Mouse (Mus musculus): Measurements from ENCODE around the gene Celsr1. TPM values are rescaled to one million over a fixed set of nuclear protein-coding genes. Genes with fewer than 3 reads are reported as not detected.
"Not testable (repeated sequence)": the region's sequence is repeated elsewhere in the genome, so short reads cannot be mapped to it uniquely, and the experiment has no call there.

The Celsr1 gene
- total and polyA plus RNA-seq, 3 experiments = not detected

DNA sequence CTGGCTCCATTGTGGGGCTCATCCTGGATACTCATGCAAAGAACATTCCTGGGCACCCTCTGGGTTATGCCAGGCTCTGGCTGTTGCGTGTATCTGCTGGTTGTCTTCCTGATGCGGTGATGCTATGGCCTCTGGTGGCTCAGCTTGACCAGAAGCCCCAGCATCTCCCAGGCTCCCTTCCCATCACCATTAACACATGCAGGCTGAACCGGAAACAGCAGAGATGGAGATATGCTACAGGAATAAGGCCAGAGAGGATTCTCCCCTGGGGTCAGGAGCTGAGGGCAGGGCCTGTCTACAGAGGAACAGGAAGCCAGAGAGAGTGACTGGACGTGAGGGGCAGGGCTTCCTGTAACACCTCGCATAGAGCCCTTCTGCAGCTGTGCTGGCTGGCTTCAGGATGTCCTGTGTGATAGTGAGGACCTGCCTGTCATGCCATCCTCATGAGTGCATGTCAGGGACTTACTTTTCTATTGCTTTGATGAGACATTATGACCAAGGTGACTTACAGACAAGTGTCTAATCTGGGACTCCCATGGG lies 22.7 kb upstream of the Celsr1 start:
- no peak overlapping the region for H3K27ac ChIP-seq (ENCODE audit: insufficient read depth, low read depth)
- H3K9ac ChIP-seq (ENCODE audit: insufficient read depth, low read depth) = no peak overlapping the region
- no peak overlapping the region for H3K4me3 ChIP-seq (replicated peaks in 1 of 3; ENCODE audit: low read depth in 2 of 3, low read length in 2 of 3, poor library complexity in 1 of 3)
- in situ Hi-C loops (cut with MboI; ENCODE audit: low pct_ligation_motif_present, low pct_unique_long_range_greater_than_20kb, low sequenced_read_pairs) (no loop called here), dilution Hi-C loops (cut with MboI; ENCODE audit: extremely low pct_ligation_motif_present, extremely low pct_unique_long_range_greater_than_20kb, low sequenced_read_pairs) (no loop called here)
- no peaks in the 10 kb centered on the region for H3K27me3 ChIP-seq (replicated peaks)
- peaks cover 9 to 41% of the 10 kb centered on the region in 2 experiments for H3K4me1 ChIP-seq (ENCODE audit: control insufficient read depth in 1 of 2, insufficient read depth in 2 of 2)
- H3K9me3 ChIP-seq (replicated peaks; ENCODE audit: low read length) = peaks cover 14% of the 10 kb centered on the region
- DNase-seq (ENCODE audit: extremely low read depth) = no peak
- H3K4me2 ChIP-seq (ENCODE audit: insufficient read depth, low read depth, poor library complexity, severe bottlenecking) = no peak overlapping the region
- H3K36me3 ChIP-seq (replicated peaks in 1 of 2; ENCODE audit: control insufficient read depth in 1 of 2, insufficient read depth in 1 of 2, low read length in 1 of 2) = no peaks in the 10 kb centered on the region
- H3K79me2 ChIP-seq (replicated peaks; ENCODE audit: control insufficient read depth, extremely low read depth, insufficient read depth, poor library complexity, severe bottlenecking) = no peaks in the 10 kb centered on the region
- TF ChIP-seq RCOR1 (conservative IDR thresholded peaks at IDR 0.05; ENCODE audit: low read depth, low read length) (no peak), E2F4 (IDR thresholded peaks at IDR 0.05; ENCODE audit: insufficient replicate concordance, low read depth, low read length) (no peak), MXI1 (IDR thresholded peaks at IDR 0.05; ENCODE audit: low read depth, low read length) (no peak), SIN3A (IDR thresholded peaks at IDR 0.05; ENCODE audit: low read length) (no peak), RAD21 (IDR thresholded peaks at IDR 0.05; ENCODE audit: low read depth, low read length) (no peak), ZMIZ1 (IDR thresholded peaks at IDR 0.05; ENCODE audit: low read depth, low read length) (no peak), MYC (IDR thresholded peaks at IDR 0.05; ENCODE audit: low read depth, low read length) (no peak), ZNF384 (IDR thresholded peaks at IDR 0.05; ENCODE audit: low read depth, low read length) (no peak), NRF1 (IDR thresholded peaks at IDR 0.05; ENCODE audit: low read depth, low read length) (no peak), HCFC1 (IDR thresholded peaks at IDR 0.05; ENCODE audit: low read depth, low read length) (no peak), GABPA (IDR thresholded peaks at IDR 0.05; ENCODE audit: insufficient replicate concordance, low read depth, low read length) (no peak), IRF4 (IDR thresholded peaks at IDR 0.05; ENCODE audit: low read depth, low read length) (no peak), TCF12 (IDR thresholded peaks at IDR 0.05; ENCODE audit: low read depth, low read length) (no peak), MAX (IDR thresholded peaks at IDR 0.05; ENCODE audit: low read length) (no peak), MAZ (IDR thresholded peaks at IDR 0.05; ENCODE audit: low read depth, low read length) (no peak)

DNA sequence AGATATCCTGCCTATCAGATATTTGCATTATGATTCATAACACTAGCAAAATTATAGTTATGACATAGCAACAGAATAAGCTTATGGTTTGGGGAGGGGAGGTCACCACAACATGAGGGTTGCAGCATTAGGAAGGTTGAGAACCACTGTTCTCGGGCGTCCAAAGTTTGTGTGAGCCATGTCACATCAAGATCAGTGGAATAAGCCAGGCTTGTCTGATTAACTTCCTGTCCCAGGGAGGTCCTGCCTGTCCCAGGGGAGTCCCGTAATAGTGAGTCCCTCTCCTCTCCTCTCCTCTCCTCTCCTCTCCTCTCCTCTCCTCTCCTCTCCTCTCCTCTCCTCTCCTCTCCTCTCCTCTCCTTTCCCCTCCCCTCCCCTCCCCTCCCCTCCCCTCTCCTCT lies 21.3 kb upstream of the Celsr1 start:
- H3K27ac ChIP-seq (ENCODE audit: insufficient read depth, low read depth); DNase-seq (ENCODE audit: extremely low read depth); H3K4me2 ChIP-seq (ENCODE audit: insufficient read depth, low read depth, poor library complexity, severe bottlenecking); H3K79me2 ChIP-seq (replicated peaks; ENCODE audit: control insufficient read depth, extremely low read depth, insufficient read depth, poor library complexity, severe bottlenecking); H3K4me3 ChIP-seq (replicated peaks in 1 of 3; ENCODE audit: low read depth in 2 of 3, low read length in 2 of 3, poor library complexity in 1 of 3); dilution Hi-C loops (cut with MboI; ENCODE audit: extremely low pct_ligation_motif_present, extremely low pct_unique_long_range_greater_than_20kb, low sequenced_read_pairs); H3K36me3 ChIP-seq (replicated peaks in 1 of 2; ENCODE audit: control insufficient read depth in 1 of 2, insufficient read depth in 1 of 2, low read length in 1 of 2); H3K27me3 ChIP-seq (replicated peaks); H3K9ac ChIP-seq (ENCODE audit: insufficient read depth, low read depth): not testable (repeated sequence)
- H3K4me1 ChIP-seq (ENCODE audit: control insufficient read depth in 1 of 2, insufficient read depth in 2 of 2) = peaks cover 9 to 41% of the 10 kb centered on the region in 2 experiments
- peaks cover 14% of the 10 kb centered on the region for H3K9me3 ChIP-seq (replicated peaks; ENCODE audit: low read length)
- in situ Hi-C loops (cut with MboI; ENCODE audit: low pct_ligation_motif_present, low pct_unique_long_range_greater_than_20kb, low sequenced_read_pairs) = loop anchor here (5.0 kb wide), 1 partner anchor 67 kb away; no protein-coding TSS in a partner anchor
